Mouse (Mus musculus) layer of hippocampus, adult 11-12 months (tissue): ENCODE data around the gene Brip1.

Source experiments
- DNase-seq: peaks from one replicate; pipeline ENCODE4 v3.0.0; 2022; ENCODE audit warnings: low spot score

The Brip1 gene

DNA sequence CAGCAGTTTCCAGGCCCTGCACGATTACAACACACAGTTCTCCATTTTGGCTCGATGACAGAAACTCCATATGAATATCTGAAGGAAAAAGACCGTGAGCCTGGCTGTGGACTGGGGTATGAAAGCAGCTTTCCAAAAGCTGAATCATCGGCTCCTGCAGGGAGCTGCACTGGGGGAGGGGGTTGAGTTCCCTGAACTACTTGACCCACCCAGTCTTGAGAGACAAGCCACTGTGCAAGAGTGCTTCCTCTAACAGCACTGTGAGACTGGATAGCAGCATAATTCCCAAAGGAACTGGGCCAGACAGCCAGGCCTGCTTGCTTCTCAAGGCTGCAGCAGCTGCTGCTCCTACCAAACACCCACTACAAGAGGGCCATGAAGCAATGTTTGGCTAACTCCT, 178.6 kb downstream of the Brip1 start:
- DNase-seq: no peak

- DNase-seq: no peak
Observed at GRCm38 (mm10) chr11:86020033-86020432, 181.0 kb downstream of the Brip1 start.

- DNase-seq: no peak
Observed at GRCm38 (mm10) chr11:86016242-86016641, 184.8 kb downstream of the Brip1 start.

- DNase-seq: no peak
Observed at GRCm38 (mm10) chr11:86013087-86013486, 187.9 kb downstream of the Brip1 start.

- DNase-seq: no peak
Observed at GRCm38 (mm10) chr11:86010458-86010857, 190.5 kb downstream of the Brip1 start.

- DNase-seq: no peak
Observed at GRCm38 (mm10) chr11:86008211-86008905, 192.6 kb downstream of the Brip1 start.
